Mouse (Mus musculus): ENCODE data around the gene Pnmal2.

Pnmal2 gene

DNA sequence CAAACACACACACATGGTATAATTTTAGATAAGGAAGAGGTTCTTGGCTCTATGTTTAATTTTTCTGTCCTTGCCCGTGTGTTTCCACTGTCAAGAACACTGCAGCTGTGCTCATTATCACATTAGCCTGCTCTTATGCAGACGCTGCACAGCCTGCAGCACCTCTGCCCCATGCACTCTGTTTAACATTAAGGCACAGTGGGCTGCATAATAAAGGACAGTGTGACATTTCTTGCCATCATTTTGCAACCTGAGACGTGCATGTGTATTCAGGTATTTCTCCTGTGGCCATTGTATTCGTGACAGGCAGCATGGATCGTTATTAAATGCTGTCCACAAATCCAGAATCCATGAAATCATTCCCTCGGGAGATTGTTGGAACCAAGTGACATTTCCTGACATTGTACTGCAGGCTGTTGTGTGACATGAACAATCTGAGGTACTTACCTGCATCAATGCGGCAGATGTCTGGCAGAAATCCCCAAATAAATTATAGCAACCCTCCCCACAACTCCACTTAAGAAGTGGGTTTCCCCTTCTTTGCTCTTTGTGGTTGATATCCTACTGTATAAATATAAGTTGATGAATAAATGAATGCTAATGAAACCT, 43.2 kb downstream of the Pnmal2 start:
- DNase-seq = no peak

DNA sequence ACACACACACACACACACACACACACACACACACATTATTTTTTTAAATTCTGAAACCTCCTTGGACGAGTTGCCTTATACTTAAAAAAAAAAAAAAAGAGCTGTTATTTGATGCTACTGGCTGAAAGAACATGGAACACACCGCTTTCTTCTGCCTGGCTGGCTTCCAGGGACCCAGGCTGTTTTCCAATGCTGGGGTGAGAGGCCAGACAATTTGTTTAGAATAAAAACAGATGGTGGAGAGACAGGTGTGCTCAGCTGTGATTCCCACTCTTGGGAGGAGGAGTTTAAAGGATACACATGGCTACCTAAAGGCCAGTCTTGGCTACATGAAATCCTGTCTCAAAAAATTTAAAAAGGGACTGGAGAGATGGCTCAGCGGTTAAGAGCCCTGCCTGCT, 43.9 kb downstream of the Pnmal2 start:
- DNase-seq = peak; percentile 73

DNA sequence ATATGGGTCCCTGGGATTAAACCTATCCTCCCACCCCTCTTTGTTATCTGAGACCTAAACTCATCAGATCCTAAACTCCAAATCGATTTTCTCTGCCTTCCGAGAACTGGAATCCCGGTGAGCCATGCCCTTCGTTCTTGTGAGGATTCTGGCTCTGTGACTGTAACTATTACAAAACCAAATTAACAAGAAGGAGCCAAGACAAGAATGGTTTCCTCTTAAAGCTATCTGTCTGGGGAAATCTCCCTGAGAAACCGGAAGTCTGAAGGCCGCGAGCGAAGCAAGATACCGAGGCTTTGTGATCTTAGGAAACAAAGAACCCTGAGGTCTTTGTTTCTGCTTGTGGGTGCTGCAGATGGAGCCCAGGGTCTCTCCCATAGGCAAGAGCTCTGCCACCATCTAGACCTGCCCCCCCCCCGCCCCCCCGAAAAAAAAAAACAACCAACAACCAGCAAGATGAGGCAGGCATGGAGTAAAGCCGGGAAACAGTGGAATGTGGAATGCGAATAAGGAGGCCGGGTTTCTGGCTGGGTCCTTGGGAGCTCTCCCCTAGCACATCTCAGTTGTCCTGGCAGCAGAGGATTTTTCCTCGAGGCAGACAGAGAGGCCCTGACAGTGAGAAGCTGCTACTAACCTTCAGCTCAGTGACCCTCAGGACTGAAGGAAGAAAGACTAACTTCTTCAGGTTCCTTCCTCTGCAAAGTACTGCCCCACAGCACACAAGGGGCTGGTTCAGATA, 45.7 kb downstream of the Pnmal2 start:
- DNase-seq = peak; percentile 23

DNA sequence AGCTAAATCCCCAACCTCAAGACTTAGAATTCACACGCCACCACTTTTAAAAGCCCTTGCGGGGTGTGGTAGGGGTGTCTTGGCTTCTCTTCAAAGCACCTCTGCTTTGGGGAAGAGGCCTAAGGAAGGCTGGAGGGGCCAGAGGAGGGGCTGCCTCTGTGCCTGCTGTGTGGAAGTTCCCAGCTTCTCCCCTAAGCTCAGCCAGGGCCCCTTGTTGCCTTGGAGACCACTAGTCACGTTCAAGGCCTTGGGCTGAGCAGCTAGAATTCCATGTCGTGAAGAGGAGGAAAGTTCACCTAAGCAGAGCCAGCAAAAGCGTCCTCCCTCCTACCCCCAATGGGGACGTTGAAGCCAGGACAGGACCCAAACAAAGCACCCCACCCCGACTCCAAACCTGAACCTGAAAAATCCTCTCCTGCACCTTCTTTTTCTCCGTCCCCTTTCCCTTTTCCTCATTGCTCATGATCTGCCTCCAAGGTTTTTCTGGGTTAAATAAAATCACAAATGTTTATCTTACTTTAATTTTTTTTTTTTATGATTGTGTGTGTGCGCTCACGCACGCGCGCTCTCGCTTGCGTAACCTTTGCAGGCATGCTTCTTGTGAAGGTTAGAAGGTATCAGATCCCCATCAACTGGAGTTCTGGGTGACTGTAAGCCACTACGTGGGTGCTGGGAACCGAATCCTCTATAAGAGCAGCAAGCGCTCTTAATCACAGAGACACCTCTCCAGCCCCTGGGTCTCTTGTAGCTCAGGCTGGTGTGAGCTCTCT, 47.4 kb downstream of the Pnmal2 start:
- DNase-seq = no peak

DNA sequence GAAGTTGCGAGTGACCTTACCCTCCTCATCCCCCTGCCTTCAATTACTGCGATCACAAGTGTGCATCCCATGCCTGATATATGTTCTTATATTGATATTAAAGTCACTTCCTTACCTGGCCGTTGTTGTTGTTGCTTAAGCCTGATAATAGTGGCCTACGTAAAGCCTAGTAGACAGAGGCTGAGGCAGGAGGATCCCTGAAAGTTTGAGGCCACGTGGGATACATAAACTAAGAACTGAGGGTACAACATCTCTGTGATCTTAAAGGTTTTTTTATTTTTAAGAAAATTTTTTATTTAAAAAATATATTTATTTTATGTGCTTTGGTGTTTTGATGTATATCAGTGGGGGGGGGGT, 47.9 kb downstream of the Pnmal2 start, which contains the start of gene Ccdc8:
Gene Ccdc8 (plus strand): TSS at position 258 of the 357 bp plus-strand sequence.
- DNase-seq = no peak

DNA sequence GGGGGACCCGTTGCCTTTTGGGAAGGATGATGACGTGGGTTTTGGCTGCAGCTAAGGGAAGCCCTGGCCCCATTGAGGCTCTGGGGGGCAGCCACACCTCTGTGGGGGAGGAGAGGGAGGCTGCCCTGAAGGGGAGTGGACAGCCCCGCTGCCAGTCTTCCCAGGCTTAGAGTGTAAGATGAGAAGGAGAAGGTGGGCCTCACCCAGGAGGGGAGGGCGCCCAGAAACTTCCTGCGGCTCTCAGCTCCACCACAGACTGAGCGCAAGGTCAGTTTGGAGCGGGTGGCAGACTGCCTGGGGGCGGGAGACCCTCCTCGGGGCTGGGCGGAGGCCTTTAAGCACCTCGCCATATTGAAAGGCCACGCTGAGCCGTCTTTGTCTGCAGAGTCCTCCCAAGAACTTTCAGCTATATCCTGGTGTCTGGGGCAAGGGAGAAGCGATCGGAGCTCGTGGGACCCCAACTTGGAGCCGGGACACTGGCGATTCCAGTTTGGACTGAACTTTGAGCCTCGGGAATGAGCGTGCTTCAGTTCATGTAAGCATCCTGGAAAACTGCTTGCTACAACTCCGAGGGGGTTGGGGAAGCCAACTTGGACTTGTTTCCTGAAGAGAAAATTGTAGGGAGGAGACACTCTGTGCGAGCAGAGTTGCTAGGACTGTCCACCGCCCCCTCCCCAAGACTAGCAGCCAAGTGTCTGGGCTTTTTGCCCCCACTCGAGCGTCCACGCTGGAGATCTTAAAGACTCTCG, 49.3 kb downstream of the Pnmal2 start:
- DNase-seq = peak; percentile 75

DNA sequence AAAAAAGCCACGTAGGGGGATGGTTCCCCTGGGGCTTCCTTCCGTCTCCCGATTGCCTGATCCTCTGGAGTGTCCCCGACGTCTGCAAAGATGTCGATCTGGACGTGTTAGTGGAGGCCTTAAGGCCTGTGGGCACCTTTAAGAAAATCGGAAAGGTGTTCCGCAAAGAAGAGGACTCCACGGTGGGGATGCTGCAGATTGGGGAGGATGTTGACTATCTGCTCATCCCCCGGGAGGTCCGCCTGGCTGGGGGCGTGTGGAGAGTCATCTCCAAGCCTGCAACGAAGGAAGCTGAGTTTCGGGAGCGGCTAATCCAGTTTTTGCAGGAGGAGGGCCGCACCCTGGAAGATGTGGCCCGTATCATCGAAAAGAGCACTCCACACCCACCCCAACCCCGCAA, 49.9 kb downstream of the Pnmal2 start:
- DNase-seq = no peak

DNA sequence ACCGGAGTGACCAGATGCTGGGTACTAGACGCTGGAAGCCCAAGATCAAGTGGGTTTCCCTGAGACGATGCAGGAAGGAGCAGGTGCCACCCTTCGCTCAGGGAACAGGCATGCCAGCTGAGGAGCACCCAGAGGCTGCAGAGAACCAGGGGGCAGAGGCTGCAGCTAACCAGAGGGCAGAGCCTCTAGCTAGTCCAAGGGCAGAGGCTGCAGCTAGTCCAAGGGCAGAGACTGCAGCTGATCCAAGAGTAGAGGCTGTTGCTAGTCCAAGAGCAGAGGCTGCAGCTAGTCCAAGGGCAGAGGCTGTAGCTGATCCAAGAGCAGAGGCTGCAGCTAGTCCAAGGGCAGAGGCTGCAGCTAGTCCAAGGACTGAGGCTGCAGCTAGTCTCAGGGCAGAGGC, 50.9 kb downstream of the Pnmal2 start:
- no peak for DNase-seq

Measured in lung, postnatal 14 days (tissue).